Comparison of ENCODE assay signal across 14 mouse cellular contexts in the genomic region with DNA sequence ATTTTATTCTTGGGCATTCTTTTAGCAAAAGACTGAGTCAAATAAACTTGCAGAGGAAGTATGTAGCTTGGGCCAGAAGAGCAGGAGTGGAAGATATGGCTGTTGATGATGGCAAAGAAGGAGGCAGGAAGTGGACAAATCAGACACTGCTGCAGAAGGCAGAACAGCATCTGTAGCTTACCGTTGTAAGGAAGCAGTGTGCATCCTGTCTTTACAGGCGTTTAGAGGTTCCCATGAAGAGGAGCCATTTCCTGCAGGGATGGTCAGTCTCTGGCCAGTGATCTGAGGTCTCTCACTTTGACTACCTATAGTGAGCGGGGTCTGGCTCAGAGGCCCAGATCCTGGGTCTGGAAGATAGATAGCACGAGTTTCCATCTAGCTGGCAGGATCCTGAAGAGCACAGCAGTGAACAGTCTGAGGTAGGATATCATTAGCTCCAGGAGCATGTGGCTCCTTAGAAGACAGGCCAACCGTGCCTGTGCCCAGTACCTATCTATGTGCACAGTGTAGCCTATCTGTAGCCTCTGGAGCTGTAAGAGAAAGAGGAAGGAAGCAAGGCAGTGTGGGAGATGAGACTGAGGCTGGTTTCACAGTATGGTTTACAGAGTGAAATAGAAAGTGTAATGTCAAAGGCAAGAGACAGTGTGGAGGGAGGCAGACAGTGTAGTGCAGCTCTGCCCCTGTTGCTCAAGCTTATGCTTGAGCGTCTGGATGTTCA. TPM values are rescaled to one million over a fixed set of nuclear protein-coding genes. Genes with fewer than 3 reads are reported as not detected.
DNase-seq lines count a peak whose midpoint lies in the region; ATAC-seq and TF ChIP-seq lines count a peak whose summit lies in the region.
"Had no signal": no experiment of that assay in that cellular context is flagged by ENCODE, and none has a peak within 500 bp of the region (broad histone marks: within the 10 kb centered on the region; RNA-seq: fewer than 3 reads in every experiment).

No protein-coding gene starts in this region.

- DNase-seq in kidney, adult 18-20 months = no peak
- peak; percentile 18 for DNase-seq in CD4-positive, CD25-positive, alpha-beta regulatory T cell, adult 2 months (ENCODE audit: low read depth, low spot score)
- DNase-seq in c-Kit-positive CD71-negative TER-119-negative erythroid progenitor cells, embryonic 14.5 days (ENCODE audit: low read depth) = peak; percentile 32
- no peak for DNase-seq in midbrain, embryonic 10.5 days (ENCODE audit: low spot score)
- DNase-seq: cerebellum, adult 9-10 months; gastrocnemius, postnatal 14 days; heart, postnatal 4 days; kidney, adult 9 months had no signal

- H3K4me1 ChIP-seq in kidney, embryonic 16.5 days (ENCODE audit: insufficient read depth, low read length) = no peaks in the 10 kb centered on the region
- no peaks in the 10 kb centered on the region for H3K4me1 ChIP-seq in intestine, postnatal 0 days (replicated peaks; ENCODE audit: control insufficient read depth, insufficient read depth, low read length)
- H3K4me1 ChIP-seq in midbrain, embryonic 10.5 days = peaks cover 4% of the 10 kb centered on the region; the same call in 1 of the 2 replicates
- peaks cover 5% of the 10 kb centered on the region; the same call in 1 of the 2 replicates for H3K4me1 ChIP-seq in hindbrain, embryonic 12.5 days
- H3K4me1 ChIP-seq: forebrain, embryonic 12.5 days had no signal

- TF ChIP-seq CTCF in intestine, postnatal 0 days (IDR thresholded peaks at IDR 0.05; ENCODE audit: low read depth) = no peak

- no peaks in the 10 kb centered on the region for H3K9me3 ChIP-seq in kidney, embryonic 16.5 days (ENCODE audit: low read length)
- no peaks in the 10 kb centered on the region for H3K9me3 ChIP-seq in intestine, postnatal 0 days (ENCODE audit: control insufficient read depth)
- H3K9me3 ChIP-seq in midbrain, embryonic 10.5 days (replicated peaks) = no peaks in the 10 kb centered on the region
- no peaks in the 10 kb centered on the region for H3K9me3 ChIP-seq in hindbrain, embryonic 12.5 days (replicated peaks)
- H3K9me3 ChIP-seq: embryonic facial prominence, embryonic 12.5 days; forebrain, embryonic 12.5 days had no signal

- H3K27me3 ChIP-seq in kidney, embryonic 16.5 days (ENCODE audit: insufficient read depth, low read length) = no peaks in the 10 kb centered on the region
- H3K27me3 ChIP-seq in intestine, postnatal 0 days (replicated peaks; ENCODE audit: control insufficient read depth, insufficient read depth, low read length) = no peaks in the 10 kb centered on the region
- no peaks in the 10 kb centered on the region for H3K27me3 ChIP-seq in midbrain, embryonic 10.5 days (ENCODE audit: low read depth, poor library complexity, severe bottlenecking)
- no peaks in the 10 kb centered on the region for H3K27me3 ChIP-seq in hindbrain, embryonic 12.5 days
- H3K27me3 ChIP-seq: embryonic facial prominence, embryonic 12.5 days; forebrain, embryonic 12.5 days had no signal

- H3K27ac ChIP-seq in kidney, embryonic 16.5 days (ENCODE audit: low read length) = no peak overlapping the region
- peak overlapping the region; percentile 43 for H3K27ac ChIP-seq in macrophage
- H3K27ac ChIP-seq in intestine, postnatal 0 days (ENCODE audit: low read depth, low read length) = no peak overlapping the region
- H3K27ac ChIP-seq in midbrain, embryonic 10.5 days (replicated peaks) = no peak overlapping the region
- H3K27ac ChIP-seq in hindbrain, embryonic 12.5 days = no peak overlapping the region
- H3K27ac ChIP-seq: embryonic facial prominence, embryonic 12.5 days; forebrain, embryonic 12.5 days had no signal

- no peak overlapping the region for H3K4me3 ChIP-seq in kidney, embryonic 16.5 days (ENCODE audit: low read length)
- no peak overlapping the region for H3K4me3 ChIP-seq in macrophage (ENCODE audit: inconsistent target)
- H3K4me3 ChIP-seq in intestine, postnatal 0 days (ENCODE audit: low read depth, low read length) = no peak overlapping the region
- H3K4me3 ChIP-seq in midbrain, embryonic 10.5 days = no peak overlapping the region
- no peak overlapping the region for H3K4me3 ChIP-seq in hindbrain, embryonic 12.5 days
- H3K4me3 ChIP-seq: embryonic facial prominence, embryonic 12.5 days; forebrain, embryonic 12.5 days had no signal

- H3K79me2 ChIP-seq in macrophage (ENCODE audit: inconsistent target) = no peaks in the 10 kb centered on the region

- H3K4me2 ChIP-seq in kidney, embryonic 16.5 days (replicated peaks; ENCODE audit: low read depth, low read length) = no peak overlapping the region
- no peak overlapping the region for H3K4me2 ChIP-seq in intestine, postnatal 0 days (replicated peaks; ENCODE audit: low read depth)
- no peak overlapping the region for H3K4me2 ChIP-seq in hindbrain, embryonic 12.5 days (replicated peaks)
- H3K4me2 ChIP-seq: embryonic facial prominence, embryonic 12.5 days; forebrain, embryonic 12.5 days had no signal

- 78% methylated on average over 6 of the region's 6 CpGs for WGBS in kidney, embryonic 16.5 days
- WGBS in macrophage (ENCODE audit: missing documents) = 10% methylated on average over 6 of the region's 6 CpGs
- 69% methylated on average over 6 of the region's 6 CpGs for WGBS in intestine, postnatal 0 days
- 84% methylated on average over 6 of the region's 6 CpGs for WGBS in midbrain, embryonic 10.5 days
- 89% methylated on average over 6 of the region's 6 CpGs for WGBS in hindbrain, embryonic 12.5 days

- H3K9ac ChIP-seq in kidney, embryonic 16.5 days (replicated peaks; ENCODE audit: low read length) = no peak overlapping the region
- no peak overlapping the region for H3K9ac ChIP-seq in intestine, postnatal 0 days (ENCODE audit: low read depth, low read length)
- H3K9ac ChIP-seq in hindbrain, embryonic 12.5 days = no peak overlapping the region
- H3K9ac ChIP-seq: embryonic facial prominence, embryonic 12.5 days; forebrain, embryonic 12.5 days had no signal

- 0 out of 2 replicates have a peak, but pooled peaks have one; percentile 42 for ATAC-seq in kidney, embryonic 16.5 days (ENCODE audit: low FRiP score, low TSS enrichment)
- ATAC-seq in intestine, postnatal 0 days = no peak
- no peak for ATAC-seq in hindbrain, embryonic 12.5 days (ENCODE audit: low FRiP score)

- H3K36me3 ChIP-seq in kidney, embryonic 16.5 days (ENCODE audit: insufficient read depth, low read length) = peaks cover 28% of the 10 kb centered on the region
- peaks cover 22% of the 10 kb centered on the region for H3K36me3 ChIP-seq in macrophage (ENCODE audit: inconsistent target)
- peaks cover 45% of the 10 kb centered on the region for H3K36me3 ChIP-seq in intestine, postnatal 0 days (ENCODE audit: control insufficient read depth, insufficient read depth)
- H3K36me3 ChIP-seq in midbrain, embryonic 10.5 days = peaks cover 56% of the 10 kb centered on the region
- H3K36me3 ChIP-seq in hindbrain, embryonic 12.5 days = peaks cover 46% of the 10 kb centered on the region

RNA-seq across cellular contexts. Expression of gene Efl1, which starts 42.8 kb away (rescaled TPM):
- 20.2 and 20.3 TPM in 2 replicates for polyA plus RNA-seq in kidney, embryonic 16.5 days (2015; fragmentation: Nextera tagmentation; extraction: Ambion mirVana)
- total RNA-seq in macrophage (2018; cell fraction: chromatin; rRNA removed) = 10 to 100 TPM; 31.8 to 94.9 (median 67.4) TPM
- 10 to 100 TPM in 24 of 26 experiments, 1 to 10 TPM in 2; 9.2 to 13.8 (median 12.0) TPM for total RNA-seq in macrophage (2018; cell fraction: cytosol; rRNA removed)
- 10 to 100 TPM; 16.8 to 53.1 (median 31.3) TPM for total RNA-seq in macrophage (2018; cell fraction: nucleus; rRNA removed)
- polyA plus RNA-seq in macrophage (2018) = 9.8 to 13.8 TPM (median 12.2 TPM) in 3 replicates
- polyA plus RNA-seq in intestine, postnatal 0 days (2015; fragmentation: Nextera tagmentation; extraction: Ambion mirVana) = 13.5 and 16.1 TPM in 2 replicates
- polyA plus RNA-seq in midbrain, embryonic 10.5 days (2016; fragmentation: Nextera tagmentation; extraction: Ambion mirVana) = 21.0 and 21.6 TPM in 2 replicates
- 19.3 and 22.1 TPM in 2 replicates for polyA plus RNA-seq in hindbrain, embryonic 12.5 days (2016; fragmentation: Nextera tagmentation; extraction: Ambion mirVana)

RNA-seq across cellular contexts. Expression of gene Saxo2, which starts 42.9 kb away (rescaled TPM):
- 6.8 and 7.4 TPM in 2 replicates for polyA plus RNA-seq in kidney, embryonic 16.5 days (2015; fragmentation: Nextera tagmentation; extraction: Ambion mirVana)
- 1 to 10 TPM in 3 of 26 experiments, under 1 TPM in 10, not detected in 13; 0.30 to 1.7 (median 0.74) TPM for total RNA-seq in macrophage (2018; cell fraction: chromatin; rRNA removed)
- total RNA-seq in macrophage (2018; cell fraction: cytosol; rRNA removed) = under 1 TPM in 25 of 26 experiments, not detected in 1; 0.04 to 0.86 (median 0.27) TPM
- total RNA-seq in macrophage (2018; cell fraction: nucleus; rRNA removed) = 1 to 10 TPM in 3 of 26 experiments, under 1 TPM in 10, not detected in 13; 0.17 to 3.2 (median 0.69) TPM
- 0.14 TPM in 1 of 3 replicates, not detected in the others for polyA plus RNA-seq in macrophage (2018)
- 2.2 and 3.4 TPM in 2 replicates for polyA plus RNA-seq in intestine, postnatal 0 days (2015; fragmentation: Nextera tagmentation; extraction: Ambion mirVana)
- 5.9 and 8.5 TPM in 2 replicates for polyA plus RNA-seq in midbrain, embryonic 10.5 days (2016; fragmentation: Nextera tagmentation; extraction: Ambion mirVana)
- polyA plus RNA-seq in hindbrain, embryonic 12.5 days (2016; fragmentation: Nextera tagmentation; extraction: Ambion mirVana) = 14.0 and 15.9 TPM in 2 replicates

Comparison
In these comparisons a context has a peak if more than half of its experiments do, and no peak if none do; other contexts are left out.
1. DNase-seq: peak in CD4-positive, CD25-positive, alpha-beta regulatory T cell, adult 2 months (single experiment) and c-Kit-positive CD71-negative TER-119-negative erythroid progenitor cells, embryonic 14.5 days (single experiment); none in kidney, adult 18-20 months (single experiment) and midbrain, embryonic 10.5 days (single experiment).